Mouse (Mus musculus) heart, embryonic 14.5 days (tissue): ENCODE results near the gene Pam. TPM values are rescaled to one million over a fixed set of nuclear protein-coding genes. Genes with fewer than 3 reads are reported as not detected.

ENCODE experiments used
- ATAC-seq: fragments of 200-750 bp; cut with Nextera tagmentation; 2 replicates; pipeline ENCODE4 v1.8.0; 2017; ENCODE audit warnings: low read depth, moderate TSS enrichment; ENCODE audit not compliant: insufficient number of reproducible peaks, insufficient read depth, low FRiP score
- H3K27ac ChIP-seq, 2 experiments: fragments of 200-500 bp in 1 of 2; fragments of 300-500 bp in 1 of 2; sonication (generic) in 1 of 2; replicated peaks in 1 of 2; 2 replicates each; pipeline ENCODE4 v1.5.1; 2012 to 2014; ENCODE audit warnings: low read depth in 2 of 2, low read length in 2 of 2, control low read depth in 1 of 2, mild to moderate bottlenecking in 1 of 2, mixed read lengths in 1 of 2; ENCODE audit not compliant: control insufficient read depth in 1 of 2, insufficient read depth in 1 of 2
- H3K27me3 ChIP-seq: fragments of 300-500 bp; sonication (generic); 2 replicates; pipeline ENCODE4 v1.6.1; 2014; ENCODE audit warnings: mild to moderate bottlenecking, low read length, control low read depth; ENCODE audit not compliant: control insufficient read depth, insufficient read depth
- H3K36me3 ChIP-seq: fragments of 300-500 bp; sonication (generic); 2 replicates; pipeline ENCODE4 v1.6.1; 2014; ENCODE audit warnings: mild to moderate bottlenecking, control low read depth, low read length, mixed read lengths; ENCODE audit not compliant: control insufficient read depth, insufficient read depth
- H3K4me1 ChIP-seq, 2 experiments: fragments of 200-500 bp in 1 of 2; fragments of 300-500 bp in 1 of 2; sonication (generic) in 1 of 2; 2 replicates each; pipeline ENCODE4 v1.6.1; 2012 to 2014; ENCODE audit warnings: low read length in 2 of 2, control low read depth in 1 of 2, mixed read lengths in 1 of 2; ENCODE audit not compliant: control insufficient read depth in 2 of 2, insufficient read depth in 2 of 2
- H3K4me2 ChIP-seq: fragments of 300-500 bp; sonication (generic); 2 replicates; pipeline ENCODE4 v1.6.1; 2014; ENCODE audit warnings: mild to moderate bottlenecking, low read length
- H3K4me3 ChIP-seq, 2 experiments: fragments of 200-500 bp in 1 of 2; fragments of 300-500 bp in 1 of 2; sonication (generic) in 1 of 2; 2 replicates each; pipeline ENCODE4 v1.5.1; 2012 to 2014; ENCODE audit warnings: low read length in 2 of 2, mild to moderate bottlenecking in 2 of 2, control low read depth in 1 of 2, low read depth in 1 of 2, moderate library complexity in 1 of 2; ENCODE audit not compliant: control insufficient read depth in 1 of 2, insufficient read depth in 1 of 2
- H3K9ac ChIP-seq: fragments of 300-500 bp; sonication (generic); 2 replicates; pipeline ENCODE4 v1.6.1; 2014; ENCODE audit warnings: mild to moderate bottlenecking, low read length
- H3K9me3 ChIP-seq: fragments of 300-500 bp; sonication (generic); 2 replicates; pipeline ENCODE4 v1.6.1; 2016; ENCODE audit warnings: low read length, control low read depth; ENCODE audit not compliant: control insufficient read depth
- WGBS: fragments of 180-500 bp; shearing (Covaris S2); extraction: QIAGEN DNeasy Blood & Tissue Kit; methylation state at CpG from one replicate; pipeline ENCODE4 v1.1.7; 2014; 5-methylcytosine and 5-hydroxymethylcytosine counted together
- polyA plus RNA-seq: library from polyadenylated mRNA; unstranded; fragments of >200 nt; fragmentation: Nextera tagmentation; extraction: Ambion mirVana; gene quantifications from 2 replicates; pipeline ENCODE4 v1.2.1, GENCODE M21; 2014

The Pam gene
- polyA plus RNA-seq, 1 experiment from 2014 or later = 671 TPM

DNA sequence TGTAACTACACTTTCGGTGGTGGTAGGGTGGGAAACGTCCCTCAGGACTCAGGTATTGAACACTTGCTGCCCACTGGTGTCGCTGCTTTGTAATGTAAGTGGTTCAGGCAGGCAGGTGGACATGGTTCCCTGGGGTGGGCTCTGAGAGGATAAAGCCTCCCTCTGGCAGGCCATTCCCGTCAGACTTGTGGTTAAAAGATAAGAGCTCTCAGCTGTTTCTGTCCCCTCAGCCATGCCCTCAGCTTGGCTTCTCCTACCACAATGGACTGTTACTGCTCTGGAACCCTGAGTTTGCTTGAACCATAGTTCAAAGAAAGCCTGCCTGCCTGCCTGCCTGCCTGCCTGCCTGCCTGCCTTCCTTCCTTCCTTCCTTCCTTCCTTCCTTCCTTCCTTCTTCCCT, 341.1 kb downstream of the Pam start:
- Histone ChIP-seq H3K4me2 (no peak overlapping the region), H3K27ac (no peak overlapping the region), H3K27me3 (no peaks in the 10 kb centered on the region), H3K36me3 (peaks cover 62% of the 10 kb centered on the region), H3K9ac (no peak overlapping the region), H3K4me3 (no peak overlapping the region), H3K9me3 (no peaks in the 10 kb centered on the region), H3K4me1 (peaks cover 0 to 4% of the 10 kb centered on the region in 2 experiments; a peak in 1 of 4 replicates)
- no peak for ATAC-seq
- WGBS = 64% methylated on average over 4 of the region's 4 CpGs

DNA sequence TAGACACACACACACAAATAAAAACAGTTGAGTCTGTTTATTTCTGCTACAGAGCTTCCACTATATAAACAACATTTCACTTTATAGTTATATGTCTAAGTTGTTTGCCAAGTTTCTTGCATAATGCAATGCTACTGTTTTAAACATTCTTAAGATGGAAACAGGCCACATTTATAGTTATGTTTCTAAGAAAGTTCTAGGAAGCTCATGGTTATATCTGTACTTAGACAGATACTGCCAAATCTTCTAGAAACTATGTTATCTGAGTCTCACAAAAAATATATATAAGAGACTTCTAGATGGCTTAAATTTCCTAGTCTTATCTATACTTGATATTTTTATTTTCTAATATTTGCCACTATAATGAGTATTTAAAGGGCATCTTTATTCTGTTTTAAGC, 342.2 kb downstream of the Pam start:
- peaks cover 70% of the 10 kb centered on the region for H3K36me3 ChIP-seq
- H3K9me3 ChIP-seq = no peaks in the 10 kb centered on the region
- H3K27ac ChIP-seq = no peak overlapping the region
- H3K4me1 ChIP-seq = no peaks in the 10 kb centered on the region
- no peaks in the 10 kb centered on the region for H3K27me3 ChIP-seq
- H3K9ac ChIP-seq = no peak overlapping the region
- H3K4me3 ChIP-seq = no peak overlapping the region
- ATAC-seq = no peak
- H3K4me2 ChIP-seq = no peak overlapping the region

DNA sequence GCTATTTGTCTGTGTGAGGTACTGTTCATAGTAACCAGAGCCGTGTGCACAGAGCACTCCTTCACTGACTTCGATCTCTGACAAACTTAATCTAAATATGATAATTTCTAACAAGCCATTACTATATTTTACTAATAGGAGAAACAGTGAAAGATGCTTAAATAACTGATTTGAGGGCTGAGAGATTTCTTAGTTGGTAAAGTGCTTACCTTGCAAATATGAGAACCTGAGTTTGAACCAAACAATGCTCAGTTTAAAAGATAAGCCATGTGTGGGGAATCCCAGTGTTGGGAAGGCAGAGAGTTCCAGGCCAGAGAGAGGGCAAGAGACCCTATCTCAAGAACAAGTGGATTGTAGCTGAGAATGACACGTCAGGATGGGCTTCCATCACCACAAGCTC, 347.3 kb downstream of the Pam start:
- no peak overlapping the region for H3K4me3 ChIP-seq
- no peaks in the 10 kb centered on the region for H3K9me3 ChIP-seq
- H3K4me2 ChIP-seq = no peak overlapping the region
- no peak overlapping the region for H3K27ac ChIP-seq
- no peak for ATAC-seq
- peaks cover 85% of the 10 kb centered on the region for H3K36me3 ChIP-seq
- H3K9ac ChIP-seq = no peak overlapping the region
- H3K27me3 ChIP-seq = no peaks in the 10 kb centered on the region
- WGBS = 84% methylated on average over 3 of the region's 3 CpGs
- no peaks in the 10 kb centered on the region for H3K4me1 ChIP-seq

DNA sequence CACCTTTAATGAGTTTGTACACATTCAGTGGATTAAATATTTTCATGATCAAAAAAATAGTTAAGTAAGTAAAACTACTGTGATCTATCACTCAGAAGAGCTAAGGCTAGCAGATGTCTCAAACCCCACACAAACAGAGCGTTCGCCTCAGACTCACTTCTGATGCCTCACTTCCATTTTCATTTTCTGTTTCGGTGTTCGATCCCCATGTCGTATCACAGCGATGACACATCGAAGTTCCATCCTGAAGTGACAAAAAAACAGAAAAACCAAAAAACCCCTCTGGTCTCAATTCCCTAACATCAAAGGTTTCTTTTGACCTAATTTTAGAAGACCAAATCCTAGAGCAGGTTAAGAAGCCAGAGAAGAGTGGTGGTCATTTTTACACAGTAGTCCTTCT, 349.2 kb downstream of the Pam start:
- H3K36me3 ChIP-seq = peaks cover 85% of the 10 kb centered on the region
- 93% methylated on average over 7 of the region's 7 CpGs for WGBS

DNA sequence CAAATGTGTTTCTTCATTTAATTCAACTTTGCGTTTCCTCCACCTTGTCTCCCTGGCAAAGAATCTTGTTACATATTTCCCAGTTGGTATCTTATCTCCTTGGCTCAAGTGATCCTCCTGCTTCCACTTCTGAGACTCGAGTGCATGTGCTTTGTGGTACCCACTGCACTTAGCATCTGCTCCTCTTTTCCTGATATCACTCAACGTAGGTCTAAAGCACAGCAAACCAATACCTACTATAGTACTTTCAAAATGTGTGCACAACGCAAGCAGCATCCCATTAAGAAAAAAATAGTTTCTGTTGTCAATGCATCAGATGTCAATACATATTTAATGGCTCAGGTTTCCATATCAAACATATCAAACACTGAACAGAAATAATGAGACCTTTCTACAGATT, 349.7 kb downstream of the Pam start:
- no peak overlapping the region for H3K4me2 ChIP-seq
- H3K9me3 ChIP-seq = no peaks in the 10 kb centered on the region
- WGBS = 27% methylated on average over 4 of the region's 4 CpGs
- no peak overlapping the region for H3K27ac ChIP-seq
- no peak overlapping the region for H3K4me3 ChIP-seq
- H3K4me1 ChIP-seq = no peaks in the 10 kb centered on the region
- H3K27me3 ChIP-seq = no peaks in the 10 kb centered on the region
- no peak overlapping the region for H3K9ac ChIP-seq
- no peak for ATAC-seq
- peaks cover 86% of the 10 kb centered on the region for H3K36me3 ChIP-seq

More for the DNA sequence above, 349.2 kb downstream of the Pam start:
- Histone ChIP-seq H3K4me3 (no peak overlapping the region), H3K27ac (no peak overlapping the region), H3K9me3 (no peaks in the 10 kb centered on the region), H3K9ac (no peak overlapping the region), H3K27me3 (no peaks in the 10 kb centered on the region), H3K4me1 (no peaks in the 10 kb centered on the region), H3K4me2 (no peak overlapping the region)
- ATAC-seq = no peak
